Mouse (Mus musculus) thymus, postnatal 14 days (tissue): ENCODE measurements at regions not wholly inside any gene's neighbourhood (a gene's known extent, or its start where the extent isn't known, plus 50 kb on each side); places are given as distances from the start of the nearest gene placed in this dataset.
A peak's percentile ranks its signal among the peaks of the same experiment; 100 is the strongest.

ENCODE experiments used
- DNase-seq: peaks from one replicate; pipeline ENCODE4 v3.0.0; 2021

DNA sequence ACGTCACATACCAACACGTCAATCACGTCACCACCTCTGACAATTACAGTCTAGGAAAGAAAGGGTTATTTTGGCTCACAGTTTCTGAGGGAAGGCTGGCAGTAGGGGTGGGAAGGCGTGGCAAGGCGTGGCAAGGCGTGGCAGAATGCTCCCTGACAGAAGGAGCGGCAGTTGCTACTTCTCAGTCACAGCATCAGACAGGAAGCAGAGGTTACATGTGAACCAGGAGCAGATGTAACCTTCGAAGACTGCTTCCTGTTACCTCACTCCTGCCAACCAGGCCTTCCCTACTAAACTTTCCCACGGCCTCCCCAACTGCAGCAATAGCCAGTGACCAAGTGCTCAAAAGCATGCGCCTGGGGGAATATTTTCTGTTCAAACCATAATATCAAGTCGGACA, 240.9 kb upstream of the Stt3b start:
- DNase-seq: no peak

DNA sequence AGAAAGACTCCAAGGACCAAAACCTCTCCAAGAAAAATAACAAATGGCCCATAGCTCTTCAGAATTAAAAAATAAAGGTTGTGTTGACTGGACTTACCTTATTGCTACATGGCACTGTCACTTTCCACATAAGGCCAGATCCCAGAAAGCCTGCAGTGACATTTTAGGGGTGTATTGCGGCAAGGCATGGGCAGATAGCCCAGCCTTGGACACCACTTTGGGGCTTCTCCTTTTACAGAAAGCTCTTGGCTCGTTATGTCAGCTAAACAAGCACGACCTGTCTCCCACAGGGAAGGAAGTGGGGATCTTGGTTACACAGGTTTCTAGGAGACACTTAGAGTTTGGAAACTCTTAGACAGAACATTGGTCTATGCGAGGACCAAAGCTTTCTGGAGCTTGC, 241.3 kb upstream of the Stt3b start:
- DNase-seq: no peak

GRCm38 (mm10) chr9:115558131-115558530, 247.9 kb upstream of the Stt3b start:
- no peak for DNase-seq

DNA sequence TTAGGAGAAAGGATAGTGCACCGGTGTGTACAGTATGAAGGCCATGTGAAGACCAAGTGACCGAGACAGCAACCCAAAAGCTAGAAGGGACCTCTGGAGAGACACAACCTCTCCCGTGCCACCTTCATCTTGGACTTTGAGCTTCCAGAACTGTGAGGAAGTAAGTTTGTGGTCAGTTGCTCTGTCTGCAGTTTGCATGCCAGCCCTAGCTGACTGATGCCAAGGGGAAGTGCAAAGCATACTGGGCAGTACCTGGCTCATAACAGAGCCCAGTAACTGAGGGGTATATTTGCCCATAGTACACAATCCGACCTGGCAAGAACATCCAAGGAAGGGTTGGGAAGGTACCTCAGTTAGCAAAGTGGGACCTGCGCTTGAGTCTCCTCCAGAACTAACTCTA, 249.3 kb upstream of the Stt3b start:
- DNase-seq: no peak

- DNase-seq: peak; percentile 86
Observed at GRCm38 (mm10) chr9:115561207-115561606, 251.0 kb upstream of the Stt3b start.

DNA sequence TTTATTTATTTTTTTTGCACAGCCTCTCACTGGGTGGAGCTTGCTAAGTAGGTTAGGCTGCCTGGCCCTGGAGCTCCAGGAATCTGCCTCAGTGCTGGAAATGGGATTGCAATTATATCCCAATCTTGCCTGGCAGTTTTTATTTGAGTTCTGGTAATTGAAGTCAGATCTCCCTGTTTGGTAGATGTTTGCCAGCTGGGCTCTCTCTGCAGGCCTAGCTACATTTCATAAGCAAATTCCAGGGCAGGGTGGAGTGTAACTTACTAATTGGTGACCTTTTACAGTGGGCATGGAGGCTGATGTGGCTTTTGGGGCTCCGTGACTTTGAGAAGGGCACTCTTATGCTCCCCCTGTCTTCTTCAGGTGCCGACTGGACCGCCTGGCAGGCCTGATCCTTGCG, 252.6 kb upstream of the Stt3b start:
- DNase-seq: no peak

DNA sequence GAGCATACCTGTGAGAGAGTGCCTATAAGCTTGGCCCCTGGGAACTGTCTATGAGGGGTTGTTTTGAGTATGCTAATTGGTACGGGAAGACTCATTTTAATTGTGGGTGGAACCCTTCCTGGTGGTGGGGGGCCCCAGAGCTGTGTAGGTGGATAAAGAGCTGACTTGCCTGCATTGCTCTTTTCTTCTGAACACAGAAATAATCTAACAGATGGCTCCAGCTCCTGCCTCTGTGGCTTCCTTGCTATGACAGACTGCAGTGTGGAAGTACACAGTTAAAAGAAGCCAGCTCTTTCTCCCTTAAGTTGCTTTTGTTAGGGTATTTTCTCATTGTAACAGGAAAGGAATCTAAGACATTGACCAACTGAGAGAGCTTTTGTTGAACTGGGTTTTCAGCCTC, 254.1 kb upstream of the Stt3b start:
- no peak for DNase-seq

DNA sequence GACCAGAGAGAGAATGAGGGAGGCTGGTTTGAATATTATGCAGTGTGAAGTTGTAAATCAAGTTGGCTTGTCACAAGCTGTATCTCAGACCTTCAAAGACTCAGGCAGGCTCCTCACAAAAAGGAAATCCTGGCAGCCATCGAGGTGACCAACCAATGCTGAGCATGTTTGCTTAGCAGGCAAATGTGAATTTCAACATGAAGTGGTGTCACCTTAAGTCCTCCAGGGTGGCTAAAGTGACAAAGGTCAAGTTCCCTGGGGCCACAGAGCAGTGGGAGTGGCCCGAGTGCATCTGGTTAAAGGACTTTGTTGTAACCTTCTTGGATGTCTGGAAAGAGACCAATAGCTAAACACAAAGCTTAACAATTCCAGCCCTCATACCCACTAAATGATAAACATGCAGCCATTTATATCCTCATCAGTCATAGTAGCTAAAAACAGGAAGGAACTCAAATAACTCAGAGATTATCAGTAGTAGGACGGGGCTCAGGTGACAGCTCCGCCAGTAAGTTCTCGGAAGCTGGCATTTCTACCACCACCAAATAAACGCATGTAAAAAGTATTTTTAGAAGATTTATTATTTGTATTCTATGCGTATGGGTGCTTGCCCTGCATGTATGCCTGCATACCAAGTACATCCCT, 258.6 kb upstream of the Stt3b start:
- no peak for DNase-seq

DNA sequence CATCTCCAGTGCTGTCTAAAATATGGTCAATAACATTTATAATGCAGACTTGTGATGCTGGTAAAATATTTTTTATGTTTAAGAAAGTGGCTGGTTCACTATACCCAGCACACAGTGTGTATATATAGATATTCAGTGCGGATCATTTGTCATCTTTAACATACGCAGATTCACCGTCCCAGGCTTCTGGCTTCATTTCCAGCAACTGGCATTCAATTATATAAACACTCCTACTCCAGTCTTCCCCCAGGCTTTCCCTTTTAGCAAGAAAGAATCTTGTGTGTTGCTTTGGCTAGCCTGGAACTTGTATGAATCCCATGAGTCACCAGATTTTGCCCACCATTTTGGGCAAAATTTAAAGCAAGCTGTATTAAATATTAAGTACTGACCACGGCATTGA, 260.8 kb upstream of the Stt3b start:
- no peak for DNase-seq

DNA sequence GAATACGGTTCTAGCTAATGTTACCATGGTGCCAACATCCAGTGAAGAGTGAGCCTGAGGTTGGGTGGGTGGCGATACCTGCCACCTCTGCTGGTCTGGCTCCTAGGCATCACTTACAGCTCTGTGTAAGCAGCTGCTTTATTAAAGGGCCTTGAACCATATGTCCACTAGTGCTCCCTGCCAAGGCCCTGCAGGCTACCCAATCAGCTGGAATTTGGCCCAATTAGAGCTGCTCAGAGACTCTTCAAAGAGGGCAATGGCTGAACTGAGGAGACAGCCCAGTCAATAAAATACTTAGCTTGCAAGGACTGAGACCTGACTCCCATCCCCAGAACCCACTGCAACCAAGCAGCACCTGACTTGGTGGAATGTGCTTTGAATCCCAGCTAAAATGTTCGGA, 270.9 kb upstream of the Stt3b start:
- no peak for DNase-seq

- no peak for DNase-seq
Observed at GRCm38 (mm10) chr9:115583548-115583947, 273.3 kb upstream of the Stt3b start.

- no peak for DNase-seq
Observed at GRCm38 (mm10) chr9:115584874-115585273, 274.7 kb upstream of the Stt3b start.

- DNase-seq: no peak
Observed at GRCm38 (mm10) chr9:115592466-115592865, 282.2 kb upstream of the Stt3b start.

DNA sequence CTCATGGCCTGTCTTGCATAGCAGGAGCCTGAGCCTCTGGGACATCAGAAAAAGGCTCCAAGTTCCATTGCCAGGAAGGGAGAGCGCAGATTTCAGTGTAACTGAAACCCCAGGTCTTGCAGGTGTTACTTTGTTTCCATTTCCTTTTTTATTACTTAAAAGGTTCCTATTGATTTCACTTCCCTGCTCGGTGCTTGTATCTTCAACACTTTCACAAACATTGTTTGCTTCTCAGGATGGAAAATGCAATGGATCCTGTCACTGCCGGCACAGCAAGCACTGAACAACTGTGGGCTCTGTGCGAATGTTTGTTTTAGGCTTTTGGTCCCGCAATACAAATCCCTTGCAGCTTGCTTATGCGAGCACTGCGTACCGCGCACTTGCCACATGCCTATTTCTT, 290.0 kb upstream of the Stt3b start:
- DNase-seq: no peak

- no peak for DNase-seq
Observed at GRCm38 (mm10) chr9:115600826-115601225, 290.6 kb upstream of the Stt3b start.

DNA sequence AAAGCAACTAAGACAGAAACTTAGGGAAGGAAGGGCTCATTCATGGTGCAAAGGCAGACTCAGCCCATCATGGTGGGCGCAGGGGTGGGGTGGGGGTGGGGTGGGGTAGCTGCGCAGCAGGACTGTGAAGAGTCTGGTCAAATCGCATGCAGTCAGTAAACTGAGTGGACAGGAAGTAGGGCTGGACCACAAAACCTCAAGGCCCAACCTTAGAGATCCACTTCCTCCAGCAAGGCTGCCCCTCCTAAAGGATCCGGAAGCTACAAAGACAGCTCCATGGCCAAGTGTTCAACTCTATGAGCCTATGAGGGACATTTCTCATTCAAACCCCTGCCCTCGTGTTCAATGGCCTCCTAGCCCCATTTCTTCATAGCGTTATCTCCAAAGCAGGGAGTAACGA, 292.6 kb upstream of the Stt3b start:
- no peak for DNase-seq

DNA sequence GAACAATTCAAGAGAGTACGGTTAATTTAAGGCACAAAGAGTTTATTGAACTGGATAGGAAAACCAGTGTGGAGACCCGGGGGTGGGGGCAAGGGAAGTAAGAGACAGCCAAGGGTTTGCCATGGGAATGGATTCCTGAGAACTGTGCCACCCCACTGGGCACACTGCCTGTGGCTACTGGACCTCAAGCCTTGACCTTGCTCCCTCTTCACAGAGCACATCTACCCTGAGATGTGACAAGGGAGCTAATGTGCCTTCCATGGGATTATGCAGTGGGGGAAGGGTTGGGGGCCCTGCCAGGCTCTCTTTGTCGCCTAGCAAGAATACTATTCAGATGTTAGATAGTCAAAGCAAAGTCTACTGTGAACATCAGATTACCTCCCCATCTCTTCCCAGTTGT, 294.2 kb upstream of the Stt3b start:
- no peak for DNase-seq

DNA sequence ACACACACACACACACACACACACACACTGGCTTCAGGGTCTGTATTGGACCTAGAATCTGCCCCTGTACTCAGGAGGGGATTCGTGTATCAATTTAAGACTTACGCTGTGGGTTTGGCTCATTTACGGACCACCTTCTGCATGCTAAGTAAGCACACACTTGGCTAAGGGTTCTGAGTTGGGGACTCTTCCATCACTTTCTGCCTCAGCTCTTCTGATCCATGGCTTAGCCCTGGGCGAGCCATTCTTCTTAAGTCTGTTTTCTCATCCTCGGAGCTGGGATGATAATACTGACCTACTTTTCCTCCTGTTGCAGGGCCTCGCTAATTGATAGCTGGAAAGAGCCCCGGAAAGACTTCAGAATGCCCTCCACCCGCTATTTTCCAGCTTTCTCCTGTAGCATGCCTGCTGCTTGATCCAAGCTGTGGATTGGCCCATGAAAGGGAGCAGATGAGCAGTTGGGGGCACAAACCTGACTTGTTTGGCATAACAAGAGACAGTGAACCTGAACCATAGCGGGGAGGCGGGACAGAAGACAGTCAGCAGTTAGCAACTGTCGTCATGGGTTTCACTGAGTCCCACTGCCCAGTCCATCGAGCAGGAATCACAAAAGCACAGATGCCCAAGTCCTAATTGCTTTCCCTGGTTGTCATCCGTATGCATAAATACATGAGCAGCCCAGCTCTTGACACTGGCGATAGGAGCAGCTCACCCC, 294.9 kb upstream of the Stt3b start:
- DNase-seq: no peak

DNA sequence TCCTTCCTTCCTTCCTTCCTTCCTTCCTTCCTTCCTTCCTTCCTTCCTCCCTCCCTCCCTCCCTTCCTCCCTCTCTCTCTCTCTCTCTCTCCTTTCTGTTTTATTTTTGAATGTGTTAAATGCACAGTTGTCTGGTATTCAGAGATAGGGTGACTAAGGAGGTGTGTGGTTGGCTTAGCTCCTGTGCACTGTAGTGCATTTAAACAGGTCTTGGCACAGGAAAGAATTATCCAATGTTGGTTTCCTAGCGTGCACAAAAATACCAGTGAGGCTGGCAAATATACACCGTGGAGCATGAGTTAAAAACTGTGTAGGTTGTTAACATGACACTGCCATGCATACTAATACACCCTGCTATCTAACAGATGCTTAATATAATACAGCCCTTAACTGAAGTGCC, 297.7 kb upstream of the Stt3b start:
- DNase-seq: no peak

DNA sequence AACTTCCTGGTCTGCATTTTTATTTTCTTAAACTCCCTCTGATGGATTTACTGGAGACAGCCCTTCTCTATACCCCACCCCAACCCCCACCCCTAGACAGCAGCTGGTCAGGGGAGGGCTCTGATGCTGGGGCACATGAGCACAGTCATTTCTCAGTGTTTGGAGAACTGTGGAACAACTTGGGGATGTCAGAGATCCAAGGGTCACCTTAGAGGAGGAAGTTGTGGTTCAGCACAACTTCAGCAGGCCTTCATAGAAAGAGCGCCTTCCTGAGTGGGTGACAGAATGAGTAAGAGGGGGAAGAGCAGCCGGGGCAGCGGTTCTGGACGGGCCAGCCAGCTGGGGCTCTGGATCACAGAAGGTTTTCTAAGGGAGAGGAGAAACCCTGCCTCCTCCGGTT, 298.2 kb upstream of the Stt3b start:
- DNase-seq: no peak

DNA sequence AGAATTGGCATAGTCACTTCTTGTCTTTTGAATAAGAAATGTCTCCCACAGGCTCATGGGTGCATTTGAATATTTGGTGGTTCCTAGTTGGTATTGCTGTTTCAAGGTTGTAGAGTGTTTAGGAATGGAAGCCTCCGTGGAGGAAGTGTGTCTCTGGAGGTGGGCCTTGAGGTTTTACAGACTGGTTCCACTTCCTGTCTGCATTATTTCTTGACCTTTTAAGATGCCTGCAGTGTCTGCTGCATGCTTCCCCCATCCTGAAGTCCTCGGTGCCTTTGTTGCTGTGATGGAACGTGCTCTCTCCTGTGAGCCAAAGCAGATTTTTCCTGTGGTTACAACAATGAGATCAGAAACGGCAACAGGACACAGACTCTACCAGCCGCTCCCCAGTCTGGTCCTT, 299.4 kb upstream of the Gadl1 start:
- DNase-seq: no peak

DNA sequence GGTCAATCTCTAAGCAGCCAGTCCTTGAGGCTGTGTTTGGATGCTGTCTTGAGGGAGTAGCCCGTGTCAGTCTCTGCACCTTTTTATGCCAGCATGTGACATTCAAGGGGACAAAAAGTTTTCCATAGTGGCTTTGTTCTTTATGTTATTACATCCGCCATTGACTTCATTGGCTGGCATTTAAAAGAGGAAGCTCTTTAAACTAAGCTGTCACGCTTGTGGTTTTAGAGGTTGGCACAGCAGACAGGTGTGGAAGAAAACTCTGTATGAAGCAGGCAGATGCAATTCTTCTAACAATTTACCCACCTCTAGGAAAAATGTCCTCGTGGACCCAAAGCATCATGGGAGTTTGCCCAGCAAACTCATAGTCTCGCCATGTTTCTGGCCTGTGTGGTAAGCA, 297.5 kb upstream of the Gadl1 start:
- DNase-seq: peak; percentile 63

GRCm38 (mm10) chr9:115612908-115613307, 296.3 kb upstream of the Gadl1 start:
- DNase-seq: no peak

DNA sequence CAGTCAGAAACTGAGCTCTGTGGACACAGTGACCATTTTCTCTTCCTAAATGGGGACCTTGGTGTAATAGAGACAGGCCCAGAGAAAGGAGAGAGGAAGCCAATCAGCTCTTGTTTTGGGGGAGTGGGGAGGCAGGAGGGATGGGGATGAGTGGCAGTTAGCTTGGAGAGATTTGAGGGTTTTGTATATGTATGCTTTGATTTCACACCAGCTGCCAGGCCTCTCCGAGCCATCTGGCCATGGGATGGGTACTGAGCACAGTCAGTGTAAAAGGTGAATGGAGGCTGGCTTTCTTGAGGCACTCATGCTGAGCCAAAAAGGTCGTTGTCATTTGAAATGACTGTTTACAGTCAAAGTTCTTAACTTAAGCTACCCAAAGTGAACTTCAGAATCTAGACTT, 295.2 kb upstream of the Gadl1 start:
- DNase-seq: no peak

DNA sequence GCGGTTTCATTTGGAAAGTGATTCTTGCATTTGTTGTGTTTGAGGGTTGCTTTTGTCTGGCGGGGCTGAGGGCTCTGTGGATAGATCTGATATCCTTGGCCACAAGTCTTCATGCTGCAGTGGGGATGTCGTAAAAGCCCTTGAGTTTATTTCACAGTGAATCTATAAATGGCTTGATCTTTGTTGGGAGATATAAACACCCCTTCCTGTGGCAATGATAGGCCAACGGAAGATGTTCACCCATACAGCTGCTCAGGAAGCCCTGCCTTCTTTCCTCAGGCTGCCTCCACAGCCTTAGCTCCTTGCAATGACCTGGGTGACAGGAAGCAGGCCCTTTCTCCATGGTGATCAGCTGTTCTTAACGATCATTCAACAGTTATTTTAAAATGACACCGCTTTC, 291.3 kb upstream of the Gadl1 start:
- peak; percentile 43 for DNase-seq
